Mouse (Mus musculus): ENCODE data around the gene Vps52.

Gene Vps52

GRCm38 (mm10) chr17:33955555-33956214 lies at the start of gene Vps52, which contains the start of gene Rps18:
Vps52 (plus strand) TSS chr17:33955812.
Rps18 (minus strand) TSS chr17:33956001.
- in situ Hi-C loops (cut with MboI, MseI), result loop anchor here (5.0 kb wide), 1 partner anchor 67 kb away; the partner anchor contains the start of gene Ring1

- in situ Hi-C loops (cut with MboI, MseI), result loop anchor here (5.0 to 25.0 kb wide), 2 partner anchors 36 to 704 kb away; partner anchors contain the start of genes Agpat1, Egfl8, Gm7029 and Rnf5
Observed at GRCm38 (mm10) chr17:33908331-33909076, 47.1 kb upstream of the Vps52 start.

GRCm38 (mm10) chr17:33909077-33909868 lies 46.3 kb upstream of the Vps52 start, which contains the start of gene Daxx:
Daxx (plus strand) TSS chr17:33909414.
- in situ Hi-C loops (cut with MboI, MseI), result loop anchor here (5.0 to 25.0 kb wide), 2 partner anchors 37 to 703 kb away; partner anchors contain the start of genes Agpat1, Egfl8, Gm7029 and Rnf5

GRCm38 (mm10) chr17:33909869-33910250 lies 45.8 kb upstream of the Vps52 start:
- in situ Hi-C loops (cut with MboI, MseI), result loop anchor here (5.0 to 25.0 kb wide), 2 partner anchors 38 to 702 kb away; partner anchors contain the start of genes Agpat1, Egfl8, Gm7029 and Rnf5

GRCm38 (mm10) chr17:33910346-33911051 lies 45.1 kb upstream of the Vps52 start:
- in situ Hi-C loops (cut with MboI, MseI), result loop anchor here (25.0 kb wide), 1 partner anchor 702 kb away; the partner anchor contains the start of genes Agpat1, Egfl8 and Rnf5

- in situ Hi-C loops (cut with MboI, MseI), result loop anchor here (25.0 kb wide), 1 partner anchor 701 kb away; the partner anchor contains the start of genes Agpat1, Egfl8 and Rnf5
Observed at GRCm38 (mm10) chr17:33911052-33911812, 44.4 kb upstream of the Vps52 start.

GRCm38 (mm10) chr17:33911813-33912414 lies 43.7 kb upstream of the Vps52 start:
- in situ Hi-C loops (cut with MboI, MseI), result loop anchor here (25.0 kb wide), 1 partner anchor 700 kb away; the partner anchor contains the start of genes Agpat1, Egfl8 and Rnf5

- in situ Hi-C loops (cut with MboI, MseI), result loop anchor here (25.0 kb wide), 1 partner anchor 699 kb away; the partner anchor contains the start of genes Agpat1, Egfl8 and Rnf5
Observed at GRCm38 (mm10) chr17:33913264-33913663, 42.3 kb upstream of the Vps52 start.

GRCm38 (mm10) chr17:33913905-33914304 lies 41.7 kb upstream of the Vps52 start:
- in situ Hi-C loops (cut with MboI, MseI), result loop anchor here (25.0 kb wide), 1 partner anchor 698 kb away; the partner anchor contains the start of genes Agpat1, Egfl8 and Rnf5

GRCm38 (mm10) chr17:33914969-33915391 lies 40.6 kb upstream of the Vps52 start:
- in situ Hi-C loops (cut with MboI, MseI), result loop anchor here (25.0 kb wide), 1 partner anchor 697 kb away; the partner anchor contains the start of genes Agpat1, Egfl8 and Rnf5

- in situ Hi-C loops (cut with MboI, MseI), result loop anchor here (25.0 kb wide), 1 partner anchor 697 kb away; the partner anchor contains the start of genes Agpat1, Egfl8 and Rnf5
Observed at GRCm38 (mm10) chr17:33915671-33916250, 39.9 kb upstream of the Vps52 start, which contains the start of the genes Tapbp and Zbtb22. Tapbp (plus strand) TSS chr17:33915899. Zbtb22 (plus strand) TSS chr17:33915904.

GRCm38 (mm10) chr17:33916294-33916693 lies 39.3 kb upstream of the Vps52 start:
- in situ Hi-C loops (cut with MboI, MseI), result loop anchor here (25.0 kb wide), 1 partner anchor 696 kb away; the partner anchor contains the start of genes Agpat1, Egfl8 and Rnf5

GRCm38 (mm10) chr17:33916847-33917655 lies 38.6 kb upstream of the Vps52 start:
- in situ Hi-C loops (cut with MboI, MseI), result loop anchor here (25.0 kb wide), 1 partner anchor 695 kb away; the partner anchor contains the start of genes Agpat1, Egfl8 and Rnf5

- in situ Hi-C loops (cut with MboI, MseI), result loop anchor here (25.0 kb wide), 1 partner anchor 695 kb away; the partner anchor contains the start of genes Agpat1, Egfl8 and Rnf5
Observed at GRCm38 (mm10) chr17:33917656-33918292, 37.8 kb upstream of the Vps52 start.

GRCm38 (mm10) chr17:33918293-33919203 lies 37.1 kb upstream of the Vps52 start:
- in situ Hi-C loops (cut with MboI, MseI), result loop anchor here (25.0 kb wide), 1 partner anchor 694 kb away; the partner anchor contains the start of genes Agpat1, Egfl8 and Rnf5

Data from regulatory T cell (primary cell).